Mouse (Mus musculus): ENCODE measurements at regions not wholly inside any gene's neighbourhood (a gene's known extent, or its start where the extent isn't known, plus 50 kb on each side); places are given as distances from the start of the nearest gene placed in this dataset.

GRCm38 (mm10) chr12:39952854-39953253 lies 85.0 kb downstream of the Arl4a start:
- in situ Hi-C loops (cut with MboI, MseI): no loop called here

- in situ Hi-C loops (cut with MboI, MseI): no loop called here
Observed at GRCm38 (mm10) chr12:39951911-39952310, 85.9 kb downstream of the Arl4a start.

GRCm38 (mm10) chr12:39950270-39950801 lies 87.5 kb downstream of the Arl4a start:
- in situ Hi-C loops (cut with MboI, MseI): no loop called here

- in situ Hi-C loops (cut with MboI, MseI): no loop called here
Observed at GRCm38 (mm10) chr12:39942910-39943309, 94.9 kb downstream of the Arl4a start.

- in situ Hi-C loops (cut with MboI, MseI): no loop called here
Observed at GRCm38 (mm10) chr12:39941162-39941561, 96.7 kb downstream of the Arl4a start.

GRCm38 (mm10) chr12:39939017-39939416 lies 98.8 kb downstream of the Arl4a start:
- in situ Hi-C loops (cut with MboI, MseI): no loop called here

- in situ Hi-C loops (cut with MboI, MseI): no loop called here
Observed at GRCm38 (mm10) chr12:39938211-39938610, 99.6 kb downstream of the Arl4a start.

GRCm38 (mm10) chr12:39936331-39936730 lies 101.5 kb downstream of the Arl4a start:
- in situ Hi-C loops (cut with MboI, MseI): no loop called here

- in situ Hi-C loops (cut with MboI, MseI): no loop called here
Observed at GRCm38 (mm10) chr12:39935775-39936174, 102.0 kb downstream of the Arl4a start.

GRCm38 (mm10) chr12:39934877-39935276 lies 102.9 kb downstream of the Arl4a start:
- in situ Hi-C loops (cut with MboI, MseI): no loop called here

- in situ Hi-C loops (cut with MboI, MseI): no loop called here
Observed at GRCm38 (mm10) chr12:39931251-39931650, 106.6 kb downstream of the Arl4a start.

- in situ Hi-C loops (cut with MboI, MseI): no loop called here
Observed at GRCm38 (mm10) chr12:39927902-39928301, 109.9 kb downstream of the Arl4a start.

GRCm38 (mm10) chr12:39927014-39927413 lies 110.8 kb downstream of the Arl4a start:
- in situ Hi-C loops (cut with MboI, MseI): no loop called here

GRCm38 (mm10) chr12:39921481-39921880 lies 116.3 kb downstream of the Arl4a start:
- in situ Hi-C loops (cut with MboI, MseI): no loop called here

GRCm38 (mm10) chr12:39920466-39920913 lies 117.3 kb downstream of the Arl4a start:
- in situ Hi-C loops (cut with MboI, MseI): no loop called here

- in situ Hi-C loops (cut with MboI, MseI): no loop called here
Observed at GRCm38 (mm10) chr12:39919909-39920308, 117.9 kb downstream of the Arl4a start.

- in situ Hi-C loops (cut with MboI, MseI): no loop called here
Observed at GRCm38 (mm10) chr12:39888493-39888892, 149.3 kb downstream of the Arl4a start.

- in situ Hi-C loops (cut with MboI, MseI): no loop called here
Observed at GRCm38 (mm10) chr12:39885366-39885765, 152.5 kb downstream of the Arl4a start.

GRCm38 (mm10) chr12:39880309-39880708 lies 157.5 kb downstream of the Arl4a start:
- in situ Hi-C loops (cut with MboI, MseI): no loop called here

GRCm38 (mm10) chr12:39873917-39874316 lies 163.9 kb downstream of the Arl4a start:
- in situ Hi-C loops (cut with MboI, MseI): no loop called here

GRCm38 (mm10) chr12:39861797-39862196 lies 176.0 kb downstream of the Arl4a start:
- in situ Hi-C loops (cut with MboI, MseI): no loop called here

GRCm38 (mm10) chr12:39851610-39852009 lies 186.2 kb downstream of the Arl4a start:
- in situ Hi-C loops (cut with MboI, MseI): no loop called here

GRCm38 (mm10) chr12:39849346-39850058 lies 188.3 kb downstream of the Arl4a start:
- in situ Hi-C loops (cut with MboI, MseI): no loop called here

All from T-helper 2 cell (primary cell).